Mouse (Mus musculus) ES-Bruce4 (cell line): ENCODE results near the gene Col26a1. TPM values are rescaled to one million over a fixed set of nuclear protein-coding genes. Genes with fewer than 3 reads are reported as not detected.
A peak's percentile ranks its signal among the peaks of the same experiment; 100 is the strongest.

Experiments used
- H3K27ac ChIP-seq: 2 replicates; pipeline ENCODE4 v1.5.1; 2012; ENCODE audit warnings: low read length, inconsistent platforms; ENCODE audit not compliant: insufficient read depth
- H3K27me3 ChIP-seq: 2 replicates; pipeline ENCODE4 v1.6.1; 2012; ENCODE audit warnings: mild to moderate bottlenecking, low read length, inconsistent platforms; ENCODE audit not compliant: control insufficient read depth, poor library complexity, insufficient read depth, severe bottlenecking
- H3K36me3 ChIP-seq: 2 replicates; pipeline ENCODE4 v1.6.1; 2012; ENCODE audit warnings: inconsistent platforms, mild to moderate bottlenecking, low read length, moderate library complexity; ENCODE audit not compliant: control insufficient read depth, poor library complexity, insufficient read depth, severe bottlenecking
- H3K4me1 ChIP-seq: one replicate; pipeline ENCODE4 v1.8.1; 2011; ENCODE audit warnings: low read length; ENCODE audit not compliant: control insufficient read depth, insufficient read depth
- H3K4me3 ChIP-seq: 2 replicates; pipeline ENCODE4 v1.5.1; 2011; ENCODE audit warnings: low read depth, mild to moderate bottlenecking, low read length
- H3K9ac ChIP-seq: 2 replicates; pipeline ENCODE4 v1.6.1; 2012; ENCODE audit warnings: low read depth, mild to moderate bottlenecking, inconsistent platforms; ENCODE audit not compliant: poor library complexity, severe bottlenecking
- H3K9me3 ChIP-seq: replicated peaks from 2 replicates; pipeline ENCODE4 v1.6.1; 2012; ENCODE audit warnings: mild to moderate bottlenecking, low read length, inconsistent platforms; ENCODE audit not compliant: control insufficient read depth, poor library complexity, insufficient read depth, severe bottlenecking
- CTCF ChIP-seq: IDR thresholded peaks from one replicate; pipeline ENCODE4 v1.8.1; 2011; ENCODE audit warnings: low read depth, low read length
- EP300 ChIP-seq: IDR thresholded peaks from 2 replicates; pipeline ENCODE4 v1.6.1; 2011; ENCODE audit warnings: low read depth, low read length; ENCODE audit not compliant: insufficient read depth
- POLR2A ChIP-seq: IDR thresholded peaks from one replicate; pipeline ENCODE4 v1.8.1; 2011; ENCODE audit warnings: low read length; ENCODE audit not compliant: insufficient read depth
- polyA plus RNA-seq: library from polyadenylated mRNA; stranded (reverse); fragments of >200 nt; gene quantifications from 2 replicates; pipeline ENCODE4 v1.2.4, GENCODE M21; 2011; ENCODE audit warnings: low read depth; ENCODE audit not compliant: missing spikeins, insufficient read depth, insufficient read length

Col26a1 gene
- polyA plus RNA-seq, 1 experiment, result 2.2 TPM

DNA sequence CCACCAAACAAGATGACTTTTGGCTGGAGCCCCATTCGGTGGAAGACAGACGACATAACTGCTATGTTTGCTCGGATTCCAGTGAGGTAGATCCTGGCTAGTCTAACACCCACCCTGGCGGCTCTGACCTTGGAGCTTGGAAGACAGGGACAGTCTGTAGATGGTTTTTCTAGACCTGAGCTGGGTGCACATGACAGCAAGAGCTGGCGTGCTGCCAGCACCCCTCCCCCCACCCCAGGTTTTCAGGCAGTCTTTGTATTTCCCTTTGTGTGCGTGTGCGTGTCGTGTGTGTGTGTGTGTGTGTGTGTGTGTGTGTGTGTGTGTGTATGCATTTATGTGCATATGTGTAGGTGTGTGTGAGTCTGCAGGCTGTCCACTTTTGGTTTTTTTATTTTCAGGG, 164.4 kb downstream of the Col26a1 start:
- H3K27me3 ChIP-seq, result no peaks in the 10 kb centered on the region
- TF ChIP-seq EP300 (no peak), POLR2A (no peak), CTCF (no peak)
- H3K4me1 ChIP-seq, result peaks cover 4% of the 10 kb centered on the region
- H3K9ac ChIP-seq, result no peak overlapping the region
- no peak overlapping the region for H3K4me3 ChIP-seq
- no peaks in the 10 kb centered on the region for H3K36me3 ChIP-seq
- no peak overlapping the region for H3K27ac ChIP-seq
- no peaks in the 10 kb centered on the region; the same call in 1 of the 2 replicates for H3K9me3 ChIP-seq

DNA sequence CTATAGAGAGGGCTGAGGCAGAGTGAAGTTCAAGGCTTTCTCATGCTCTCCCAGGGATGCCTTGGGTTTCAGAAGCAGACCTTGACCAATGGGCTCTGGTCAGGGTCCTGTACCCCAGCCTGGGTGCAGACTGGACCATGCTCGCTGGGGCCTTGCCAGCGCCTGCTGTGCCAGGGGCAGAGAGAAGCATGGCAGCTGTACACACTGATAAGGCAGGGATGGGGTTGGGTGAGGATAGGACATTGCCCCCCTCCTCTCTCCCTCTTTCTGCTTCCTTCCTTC, 165.5 kb downstream of the Col26a1 start:
- H3K9me3 ChIP-seq, result no peaks in the 10 kb centered on the region
- no peak overlapping the region for H3K9ac ChIP-seq
- peaks cover 4% of the 10 kb centered on the region for H3K4me1 ChIP-seq
- H3K27me3 ChIP-seq, result no peaks in the 10 kb centered on the region
- TF ChIP-seq CTCF, result no peak
- no peak for TF ChIP-seq POLR2A
- TF ChIP-seq EP300, result no peak
- H3K27ac ChIP-seq, result no peak overlapping the region
- H3K4me3 ChIP-seq, result no peak overlapping the region
- H3K36me3 ChIP-seq, result no peaks in the 10 kb centered on the region

DNA sequence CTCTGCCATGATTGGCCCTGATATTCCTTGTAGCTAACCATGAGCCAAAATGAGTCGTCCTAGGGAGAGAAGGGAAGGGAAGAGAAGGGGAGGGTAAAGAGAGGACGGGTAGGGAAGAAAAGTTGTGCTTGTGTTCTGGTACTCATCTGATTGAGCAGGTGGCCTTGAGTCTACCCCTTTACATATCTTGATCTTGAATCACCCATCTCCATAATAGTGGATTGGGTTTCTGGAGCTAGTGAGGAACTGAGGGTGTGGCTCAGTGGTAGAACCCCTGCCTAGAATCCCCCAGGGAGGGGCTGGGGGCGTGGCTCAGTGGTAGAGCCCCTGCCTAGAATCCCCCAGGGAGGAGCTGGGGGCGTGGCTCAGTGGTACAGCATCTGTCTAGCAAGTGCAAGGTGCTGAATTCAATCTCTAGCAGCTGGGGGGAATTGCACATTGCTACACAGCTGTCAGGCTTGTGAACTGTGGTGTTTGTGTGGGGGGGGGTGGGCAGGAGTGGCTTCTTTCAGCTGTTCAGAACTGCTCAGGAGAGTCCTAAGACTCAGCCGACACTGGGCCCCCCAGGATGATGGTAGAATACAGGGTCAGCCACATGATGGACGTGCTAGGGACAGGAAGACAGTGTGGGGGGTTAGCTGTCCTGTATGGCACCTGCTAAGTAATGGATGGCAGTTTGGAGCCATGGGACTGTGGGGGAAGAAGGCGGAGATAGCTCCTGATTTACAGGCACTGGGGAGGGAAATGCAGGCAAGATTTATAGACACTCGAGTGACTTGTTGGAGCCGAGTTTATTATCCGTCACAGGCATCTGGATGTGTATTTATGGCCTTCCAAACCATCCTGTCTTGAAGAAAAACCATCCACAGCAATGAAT, 166.1 kb downstream of the Col26a1 start:
- H3K9ac ChIP-seq, result no peak overlapping the region
- TF ChIP-seq EP300 (no peak), POLR2A (no peak), CTCF (no peak)
- peaks cover 4% of the 10 kb centered on the region for H3K4me1 ChIP-seq
- H3K27ac ChIP-seq, result no peak overlapping the region
- no peaks in the 10 kb centered on the region for H3K9me3 ChIP-seq
- no peaks in the 10 kb centered on the region for H3K36me3 ChIP-seq
- H3K4me3 ChIP-seq, result no peak overlapping the region
- H3K27me3 ChIP-seq, result no peaks in the 10 kb centered on the region

DNA sequence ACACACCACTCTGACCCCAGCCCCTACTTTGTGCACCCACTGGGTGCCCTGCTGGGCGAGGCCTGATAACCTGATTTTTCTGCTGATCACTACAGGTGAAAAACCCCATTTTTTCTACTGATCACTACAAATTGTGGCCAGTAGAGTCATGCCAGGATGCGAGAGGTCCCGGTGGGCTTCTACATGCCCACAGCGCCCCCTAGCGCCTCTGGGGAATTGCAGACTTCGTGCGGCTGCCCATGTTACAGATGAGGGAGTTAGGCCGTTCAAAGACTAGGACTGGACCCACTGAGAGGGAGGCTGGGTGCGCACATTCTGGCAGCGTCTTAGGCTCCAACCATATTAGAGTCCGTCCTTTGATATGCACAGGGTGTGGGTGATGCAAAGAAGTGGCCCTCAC, 168.1 kb downstream of the Col26a1 start:
- Histone ChIP-seq H3K4me3 (peak overlapping the region; percentile 54), H3K4me1 (peaks cover 2% of the 10 kb centered on the region), H3K9me3 (no peaks in the 10 kb centered on the region), H3K27ac (no peak overlapping the region), H3K9ac (peak overlapping the region; percentile 68), H3K27me3 (no peaks in the 10 kb centered on the region), H3K36me3 (no peaks in the 10 kb centered on the region)
- TF ChIP-seq CTCF (peak; percentile 85), POLR2A (no peak)

DNA sequence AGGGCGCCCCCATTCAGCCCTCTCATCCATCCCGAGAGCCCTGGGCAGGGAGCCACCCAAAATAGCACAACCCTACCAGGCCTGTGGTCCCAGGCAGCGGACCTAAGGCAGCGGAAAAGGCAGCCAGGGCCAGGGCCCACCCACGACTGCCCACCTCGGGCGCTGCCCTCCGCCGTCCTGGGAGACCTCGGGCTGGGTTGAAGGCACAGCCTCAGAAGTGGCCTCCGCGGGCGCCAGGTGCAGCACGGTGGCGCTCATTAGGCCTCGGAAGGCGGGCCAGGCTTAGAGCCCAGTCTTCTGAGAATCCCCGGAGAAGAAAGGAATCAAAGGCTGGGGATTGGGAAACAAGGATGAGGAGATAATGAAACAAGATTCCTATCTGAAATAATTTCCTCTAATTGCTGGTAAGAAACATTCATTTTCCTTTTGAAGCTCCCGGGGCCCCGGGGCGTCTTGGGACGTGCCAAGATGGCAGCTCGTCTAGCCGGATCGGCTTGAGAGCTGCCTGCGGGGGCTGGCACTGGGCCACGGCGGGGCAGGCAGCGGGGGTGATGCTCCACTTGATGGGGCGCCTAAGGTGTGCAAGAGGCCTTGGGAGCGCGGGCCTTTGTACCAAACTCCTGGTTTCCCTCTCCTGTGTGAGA, 168.7 kb downstream of the Col26a1 start:
- Histone ChIP-seq H3K27ac (no peak overlapping the region), H3K9ac (peak overlapping the region; percentile 68), H3K4me3 (peak overlapping the region; percentile 54)

DNA sequence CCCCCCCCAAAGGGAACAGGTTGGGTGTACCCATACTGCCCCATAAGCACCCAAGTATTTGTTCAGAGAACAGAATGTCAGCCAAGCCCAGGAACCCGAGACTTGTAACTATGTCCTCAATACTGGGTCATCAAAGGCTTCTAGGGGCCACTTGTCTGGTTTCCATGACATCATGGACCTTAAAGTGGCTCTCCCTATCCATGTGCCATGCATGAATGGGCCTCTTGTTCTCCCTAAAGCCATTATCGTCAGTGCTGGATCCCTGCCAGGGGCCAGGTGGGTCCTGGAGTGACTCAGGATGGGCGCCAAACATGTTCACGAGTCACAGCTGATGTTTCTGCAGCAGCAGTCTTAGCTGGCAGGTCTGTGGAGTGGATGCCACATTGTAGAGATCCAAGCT, 172.3 kb downstream of the Col26a1 start:
- Histone ChIP-seq H3K9me3 (no peaks in the 10 kb centered on the region), H3K36me3 (no peaks in the 10 kb centered on the region), H3K9ac (no peak overlapping the region), H3K4me1 (no peaks in the 10 kb centered on the region), H3K27me3 (no peaks in the 10 kb centered on the region), H3K4me3 (no peak overlapping the region), H3K27ac (no peak overlapping the region)
- TF ChIP-seq CTCF (no peak), EP300 (no peak)

More for the DNA sequence above, 168.7 kb downstream of the Col26a1 start:
- H3K36me3 ChIP-seq, result no peaks in the 10 kb centered on the region
- H3K27me3 ChIP-seq, result no peaks in the 10 kb centered on the region
- no peak for TF ChIP-seq EP300
- TF ChIP-seq CTCF, result no peak
- TF ChIP-seq POLR2A, result no peak
- no peaks in the 10 kb centered on the region for H3K9me3 ChIP-seq
- peaks cover 2% of the 10 kb centered on the region for H3K4me1 ChIP-seq
